Mouse (Mus musculus): ENCODE measurements around the gene Rnf115. TPM values are rescaled to one million over a fixed set of nuclear protein-coding genes. Genes with fewer than 3 reads are reported as not detected.
"Not testable (repeated sequence)": the region's sequence is repeated elsewhere in the genome, so short reads cannot be mapped to it uniquely, and the experiment has no call there.

The Rnf115 gene
- total and polyA plus RNA-seq, 2 experiments, result 12.7 to 33.6 TPM

DNA sequence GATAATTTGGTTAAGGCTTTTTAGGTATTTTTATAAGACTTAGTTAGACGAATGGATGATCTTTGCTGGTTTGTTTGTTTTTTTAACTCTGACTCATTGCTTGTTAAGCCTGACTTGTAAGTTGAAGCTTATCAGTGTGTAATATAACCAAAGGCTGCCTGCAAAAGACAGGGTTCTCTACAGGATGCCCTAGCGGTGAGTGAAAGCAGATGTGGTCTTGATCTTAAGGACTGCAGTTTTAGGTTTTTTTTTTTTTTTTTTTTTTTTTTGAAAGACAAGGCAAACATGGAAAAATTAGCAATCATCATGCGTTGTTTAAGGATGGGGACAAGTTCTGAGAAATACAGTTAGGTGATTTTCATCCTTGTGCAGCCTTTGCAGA is 1.9 kb downstream of the Rnf115 start:
- H3K9ac ChIP-seq (ENCODE audit: low read depth, low read length), result no peak overlapping the region
- peaks cover 31% of the 10 kb centered on the region for H3K79me2 ChIP-seq (ENCODE audit: control insufficient read depth, insufficient read depth, low read length)
- H3K27me3 ChIP-seq (ENCODE audit: control insufficient read depth, insufficient read depth, low read length), result no peaks in the 10 kb centered on the region
- no peaks in the 10 kb centered on the region for H3K36me3 ChIP-seq (ENCODE audit: control insufficient read depth, insufficient read depth, low read length)
- WGBS, result 46% methylated on average over 3 of the region's 3 CpGs
- no peak for DNase-seq (ENCODE audit: extremely low read depth, low read depth, low spot score)
- H3K4me3 ChIP-seq (ENCODE audit: insufficient read depth, low read depth, low read length), result no peak overlapping the region
- H3K4me1 ChIP-seq (ENCODE audit: control insufficient read depth, insufficient read depth, low read length), result peaks cover 9% of the 10 kb centered on the region
- no peak overlapping the region for H3K27ac ChIP-seq (replicated peaks; ENCODE audit: insufficient read depth, low read depth, low read length)
- TF ChIP-seq POLR2A (IDR thresholded peaks at IDR 0.05; ENCODE audit: extremely low read depth, insufficient read depth, low read length), result no peak
- no peak for TF ChIP-seq CTCF (IDR thresholded peaks at IDR 0.05; ENCODE audit: low read depth, low read length)

DNA sequence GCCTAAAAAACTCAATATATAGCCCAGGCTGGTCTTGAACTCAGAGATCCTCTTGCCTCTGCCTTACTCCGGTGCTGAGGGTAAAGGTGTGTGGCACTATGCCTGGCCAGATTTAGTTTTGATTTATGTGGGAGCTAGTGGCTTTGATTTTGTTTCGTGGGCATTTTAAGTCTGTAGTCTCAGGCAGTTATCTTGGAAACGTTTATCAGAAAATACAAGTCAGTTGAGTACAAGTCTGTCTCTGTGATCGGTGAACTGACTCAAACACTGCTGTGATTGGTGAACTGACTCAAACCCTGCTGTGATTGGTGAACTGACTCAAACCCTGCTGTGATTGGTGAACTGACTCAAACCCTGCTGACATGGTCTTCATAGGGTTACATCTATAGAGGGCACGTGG is 3.3 kb downstream of the Rnf115 start:
- Histone ChIP-seq H3K27me3 (ENCODE audit: control insufficient read depth, insufficient read depth, low read length) (no peaks in the 10 kb centered on the region), H3K79me2 (ENCODE audit: control insufficient read depth, insufficient read depth, low read length) (peaks cover 31% of the 10 kb centered on the region), H3K4me1 (ENCODE audit: control insufficient read depth, insufficient read depth, low read length) (peaks cover 9% of the 10 kb centered on the region), H3K4me3 (ENCODE audit: insufficient read depth, low read depth, low read length) (no peak overlapping the region), H3K9ac (ENCODE audit: low read depth, low read length) (no peak overlapping the region), H3K27ac (replicated peaks; ENCODE audit: insufficient read depth, low read depth, low read length) (no peak overlapping the region; the same call in 1 of the 2 replicates), H3K36me3 (ENCODE audit: control insufficient read depth, insufficient read depth, low read length) (no peaks in the 10 kb centered on the region)
- 53% methylated on average over 5 of the region's 5 CpGs for WGBS
- DNase-seq (ENCODE audit: extremely low read depth, low read depth, low spot score), result no peak
- TF ChIP-seq POLR2A (IDR thresholded peaks at IDR 0.05; ENCODE audit: extremely low read depth, insufficient read depth, low read length), result no peak
- no peak for TF ChIP-seq CTCF (IDR thresholded peaks at IDR 0.05; ENCODE audit: low read depth, low read length)

DNA sequence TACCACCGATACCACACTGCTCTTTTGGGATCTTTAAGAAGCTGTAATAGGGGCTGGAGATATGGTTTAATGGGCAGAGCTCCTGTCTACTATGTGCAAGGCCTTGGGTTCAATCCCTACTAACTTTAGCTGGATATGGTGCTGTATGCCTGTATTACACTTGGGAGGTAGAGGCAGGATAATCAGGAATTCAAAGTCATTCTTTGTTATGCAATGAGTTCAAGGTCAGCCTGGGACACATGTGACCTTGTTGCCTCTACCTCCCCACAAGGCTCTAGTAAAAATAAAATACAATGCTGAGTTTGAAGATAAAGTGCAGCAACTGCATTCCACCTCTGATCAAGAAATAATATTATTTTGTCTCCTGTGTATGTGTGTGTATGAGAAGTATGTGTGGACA is 6.5 kb downstream of the Rnf115 start:
- Histone ChIP-seq H3K27me3 (ENCODE audit: control insufficient read depth, insufficient read depth, low read length) (no peaks in the 10 kb centered on the region), H3K9ac (ENCODE audit: low read depth, low read length) (no peak overlapping the region), H3K4me3 (ENCODE audit: insufficient read depth, low read depth, low read length) (no peak overlapping the region), H3K36me3 (ENCODE audit: control insufficient read depth, insufficient read depth, low read length) (no peaks in the 10 kb centered on the region), H3K4me1 (ENCODE audit: control insufficient read depth, insufficient read depth, low read length) (peaks cover 19% of the 10 kb centered on the region), H3K27ac (replicated peaks; ENCODE audit: insufficient read depth, low read depth, low read length) (no peak overlapping the region), H3K79me2 (ENCODE audit: control insufficient read depth, insufficient read depth, low read length) (peaks cover 40% of the 10 kb centered on the region)
- 84% methylated on average over 1 of the region's 1 CpGs for WGBS
- TF ChIP-seq POLR2A (IDR thresholded peaks at IDR 0.05; ENCODE audit: extremely low read depth, insufficient read depth, low read length) (no peak), CTCF (IDR thresholded peaks at IDR 0.05; ENCODE audit: low read depth, low read length) (no peak)
- no peak for DNase-seq (ENCODE audit: extremely low read depth, low read depth, low spot score)

- 81% methylated on average over 2 of the region's 2 CpGs for WGBS
- Histone ChIP-seq H3K36me3 (ENCODE audit: control insufficient read depth, insufficient read depth, low read length) (no peaks in the 10 kb centered on the region), H3K27ac (replicated peaks; ENCODE audit: insufficient read depth, low read depth, low read length) (no peak overlapping the region), H3K4me1 (ENCODE audit: control insufficient read depth, insufficient read depth, low read length) (peaks cover 17% of the 10 kb centered on the region), H3K9ac (ENCODE audit: low read depth, low read length) (no peak overlapping the region), H3K4me3 (ENCODE audit: insufficient read depth, low read depth, low read length) (no peak overlapping the region), H3K79me2 (ENCODE audit: control insufficient read depth, insufficient read depth, low read length) (peaks cover 41% of the 10 kb centered on the region), H3K27me3 (ENCODE audit: control insufficient read depth, insufficient read depth, low read length) (no peaks in the 10 kb centered on the region)
- no peak for DNase-seq (ENCODE audit: extremely low read depth, low read depth, low spot score)
- TF ChIP-seq POLR2A (IDR thresholded peaks at IDR 0.05; ENCODE audit: extremely low read depth, insufficient read depth, low read length), result no peak
- TF ChIP-seq CTCF (IDR thresholded peaks at IDR 0.05; ENCODE audit: low read depth, low read length), result no peak
Observed at GRCm38 (mm10) chr3:96735200-96735599, 7.7 kb downstream of the Rnf115 start.

DNA sequence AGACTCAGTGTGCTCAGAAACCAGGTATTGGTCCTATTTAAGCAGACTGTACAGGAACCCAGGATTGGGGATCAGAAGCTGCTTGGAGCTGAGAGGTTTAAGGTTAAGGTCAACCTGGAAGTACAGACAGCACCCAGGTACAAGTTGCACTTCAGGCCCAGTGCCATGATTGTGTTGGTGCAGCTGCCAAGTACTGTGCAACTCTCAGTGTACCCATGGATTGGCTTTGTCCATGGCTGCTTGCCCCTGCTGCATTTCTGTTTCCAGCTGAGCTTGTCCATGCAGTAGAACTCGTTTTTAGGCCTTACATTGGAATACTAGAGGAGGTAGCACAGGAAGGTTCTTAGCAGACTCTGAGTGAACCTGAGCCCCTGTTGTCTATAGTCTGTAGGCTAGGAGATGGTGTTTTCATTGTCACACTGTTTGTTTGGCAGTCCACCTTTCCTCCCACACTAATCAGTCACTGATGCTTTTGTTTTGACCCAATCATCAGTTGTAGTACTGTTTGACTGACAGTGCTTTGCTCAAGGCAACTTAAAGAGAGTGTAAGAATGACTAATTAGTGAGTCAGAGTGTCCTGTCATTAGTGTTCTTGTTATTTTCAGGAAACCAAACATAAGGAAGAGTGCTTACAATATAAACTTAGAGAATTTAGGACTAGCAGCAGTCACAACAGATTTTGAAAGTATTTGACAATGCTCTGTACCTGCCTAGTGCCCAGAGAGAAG is 9.7 kb downstream of the Rnf115 start:
- 3% methylated on average over 1 of the region's 1 CpGs for WGBS
- Histone ChIP-seq H3K27me3 (ENCODE audit: control insufficient read depth, insufficient read depth, low read length) (no peaks in the 10 kb centered on the region), H3K4me1 (ENCODE audit: control insufficient read depth, insufficient read depth, low read length) (peaks cover 11% of the 10 kb centered on the region), H3K9ac (ENCODE audit: low read depth, low read length) (no peak overlapping the region), H3K79me2 (ENCODE audit: control insufficient read depth, insufficient read depth, low read length) (peaks cover 29% of the 10 kb centered on the region; the same call in 1 of the 2 replicates), H3K4me3 (ENCODE audit: insufficient read depth, low read depth, low read length) (no peak overlapping the region), H3K36me3 (ENCODE audit: control insufficient read depth, insufficient read depth, low read length) (no peaks in the 10 kb centered on the region), H3K27ac (replicated peaks; ENCODE audit: insufficient read depth, low read depth, low read length) (peak overlapping the region; percentile 29)
- TF ChIP-seq POLR2A (IDR thresholded peaks at IDR 0.05; ENCODE audit: extremely low read depth, insufficient read depth, low read length) (no peak), CTCF (IDR thresholded peaks at IDR 0.05; ENCODE audit: low read depth, low read length) (no peak)
- peak; percentile 93 for DNase-seq (ENCODE audit: extremely low read depth, low read depth, low spot score)

DNA sequence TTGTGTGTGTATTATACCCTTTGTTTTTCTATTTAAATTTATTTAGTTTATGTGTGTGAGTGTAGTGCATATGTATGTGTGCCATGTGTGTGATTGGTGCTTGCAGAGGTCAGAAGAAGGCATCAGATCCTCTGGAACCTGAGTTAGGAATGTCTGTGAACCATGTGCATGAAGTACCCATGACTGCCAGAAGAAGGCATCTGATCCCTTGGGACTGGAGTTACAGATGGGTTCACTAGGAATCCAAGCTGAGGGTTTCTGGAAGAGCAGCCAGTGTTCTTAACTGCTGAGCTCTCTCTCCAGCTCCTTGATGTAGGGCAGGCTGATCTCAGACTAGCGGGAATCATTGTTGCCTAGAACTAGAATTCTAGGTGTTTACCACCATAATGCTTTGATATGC is 10.5 kb downstream of the Rnf115 start:
- 86% methylated on average over 1 of the region's 1 CpGs for whole genome bisulfite sequencing
- H3K4me1 ChIP-seq (ENCODE audit: control insufficient read depth, insufficient read depth, low read length), result peaks cover 11% of the 10 kb centered on the region
- H3K9ac ChIP-seq (ENCODE audit: low read depth, low read length), result no peak overlapping the region
- TF ChIP-seq CTCF (IDR thresholded peaks at IDR 0.05; ENCODE audit: low read depth, low read length), result 0 out of 2 replicates have a peak, but pooled peaks have one; percentile 5
- no peak for TF ChIP-seq POLR2A (IDR thresholded peaks at IDR 0.05; ENCODE audit: extremely low read depth, insufficient read depth, low read length)
- H3K36me3 ChIP-seq (ENCODE audit: control insufficient read depth, insufficient read depth, low read length), result no peaks in the 10 kb centered on the region
- no peak overlapping the region for H3K4me3 ChIP-seq (ENCODE audit: insufficient read depth, low read depth, low read length)
- DNase-seq (ENCODE audit: extremely low read depth, low read depth, low spot score), result no peak
- H3K79me2 ChIP-seq (ENCODE audit: control insufficient read depth, insufficient read depth, low read length), result peaks cover 24% of the 10 kb centered on the region; the same call in 1 of the 2 replicates
- H3K27ac ChIP-seq (replicated peaks; ENCODE audit: insufficient read depth, low read depth, low read length), result no peak overlapping the region
- H3K27me3 ChIP-seq (ENCODE audit: control insufficient read depth, insufficient read depth, low read length), result no peaks in the 10 kb centered on the region

- Histone ChIP-seq H3K4me1 (ENCODE audit: control insufficient read depth, insufficient read depth, low read length) (peaks cover 15% of the 10 kb centered on the region), H3K79me2 (ENCODE audit: control insufficient read depth, insufficient read depth, low read length) (peaks cover 20% of the 10 kb centered on the region; the same call in 1 of the 2 replicates)
- not testable (repeated sequence) for H3K4me3 ChIP-seq (ENCODE audit: insufficient read depth, low read depth, low read length); H3K27me3 ChIP-seq (ENCODE audit: control insufficient read depth, insufficient read depth, low read length); H3K9ac ChIP-seq (ENCODE audit: low read depth, low read length); DNase-seq (ENCODE audit: extremely low read depth, low read depth, low spot score); H3K27ac ChIP-seq (replicated peaks; ENCODE audit: insufficient read depth, low read depth, low read length); H3K36me3 ChIP-seq (ENCODE audit: control insufficient read depth, insufficient read depth, low read length)
Observed at GRCm38 (mm10) chr3:96740279-96740678, 12.8 kb downstream of the Rnf115 start.
